Comparison of ENCODE assay signal across 35 mouse cellular contexts in genomic region chr6:108870421-108870820, GRCm38 (mm10).
"Had no signal": no experiment of that assay in that cellular context is flagged by ENCODE, and none has a peak within 500 bp of the region (broad histone marks: within the 10 kb centered on the region; RNA-seq: fewer than 3 reads in every experiment).

No protein-coding gene starts in this region.

- ATAC-seq: hindbrain, embryonic 16.5 days; hindbrain, postnatal 0 days; inflammation-experienced regulatory T-cells, adult 6 months; intestine, embryonic 16.5 days; intestine, postnatal 0 days had no signal

- DNase-seq: heart, postnatal 10 days; heart, postnatal 14 days; heart, postnatal 36 days; heart, postnatal 4 days; kidney, adult 11 months; kidney, adult 18-20 months; kidney, adult 2 months; kidney, adult 8-10 months; kidney, adult 9 months; kidney, postnatal 10 days; kidney, postnatal 14 days; kidney, postnatal 25 days; kidney, postnatal 36 days; kidney, postnatal 4 days; layer of hippocampus, adult 9-11 months; layer of hippocampus, postnatal 36 days had no signal

- H3K27me3 ChIP-seq: heart, embryonic 12.5 days; heart, embryonic 13.5 days; heart, embryonic 15.5 days; hindbrain, embryonic 12.5 days; hindbrain, embryonic 13.5 days; hindbrain, embryonic 15.5 days; intestine, embryonic 15.5 days; kidney, embryonic 15.5 days had no signal

- H3K27ac ChIP-seq: heart, embryonic 13.5 days; heart, embryonic 15.5 days; hindbrain, embryonic 10.5 days; hindbrain, embryonic 12.5 days; hindbrain, embryonic 13.5 days; hindbrain, embryonic 14.5 days; hindbrain, embryonic 15.5 days; hindbrain, postnatal 0 days; intestine, embryonic 15.5 days; kidney, embryonic 15.5 days; kidney, postnatal 0 days; layer of hippocampus, adult 2 months; left cerebral cortex, adult 2 months had no signal

- H3K4me2 ChIP-seq: heart, embryonic 11.5 days; heart, embryonic 12.5 days; heart, embryonic 13.5 days; heart, embryonic 15.5 days; hindbrain, embryonic 12.5 days; hindbrain, embryonic 13.5 days; hindbrain, embryonic 14.5 days; hindbrain, embryonic 15.5 days; intestine, embryonic 15.5 days; kidney, embryonic 15.5 days had no signal

- H3K4me3 ChIP-seq: heart, embryonic 12.5 days; heart, embryonic 13.5 days; heart, embryonic 15.5 days; hindbrain, embryonic 10.5 days; hindbrain, embryonic 12.5 days; hindbrain, embryonic 13.5 days; hindbrain, embryonic 15.5 days; intestine, embryonic 15.5 days; kidney, embryonic 15.5 days; layer of hippocampus, adult 2 months; left cerebral cortex, adult 2 months had no signal

- H3K9me3 ChIP-seq: heart, embryonic 12.5 days; heart, embryonic 13.5 days; heart, embryonic 15.5 days; hindbrain, embryonic 10.5 days; hindbrain, embryonic 12.5 days; hindbrain, embryonic 13.5 days; hindbrain, embryonic 15.5 days; intestine, embryonic 15.5 days; kidney, embryonic 15.5 days had no signal

- H3K9ac ChIP-seq: heart, embryonic 12.5 days; heart, embryonic 13.5 days; heart, embryonic 15.5 days; hindbrain, embryonic 12.5 days; hindbrain, embryonic 13.5 days; hindbrain, embryonic 14.5 days; hindbrain, embryonic 15.5 days; intestine, embryonic 15.5 days; kidney, embryonic 15.5 days had no signal

- H3K4me1 ChIP-seq: heart, embryonic 12.5 days; heart, embryonic 13.5 days; heart, embryonic 15.5 days; hindbrain, embryonic 10.5 days; hindbrain, embryonic 12.5 days; hindbrain, embryonic 13.5 days; hindbrain, embryonic 15.5 days; intestine, embryonic 15.5 days; kidney, embryonic 15.5 days had no signal

- H3K36me3 ChIP-seq: heart, embryonic 12.5 days; heart, embryonic 13.5 days; heart, embryonic 15.5 days; hindbrain, embryonic 10.5 days; hindbrain, embryonic 12.5 days; hindbrain, embryonic 13.5 days; hindbrain, embryonic 15.5 days; intestine, embryonic 15.5 days; kidney, embryonic 15.5 days had no signal
